Mouse (Mus musculus) frontal cortex, postnatal 14 days (tissue): ENCODE measurements around the gene Kif7.

ENCODE experiments used
- DNase-seq, 2 experiments: peaks; one replicate each; pipeline ENCODE4 v3.0.0; 2022; ENCODE audit warnings: low spot score in 2 of 2

The Kif7 gene

DNA sequence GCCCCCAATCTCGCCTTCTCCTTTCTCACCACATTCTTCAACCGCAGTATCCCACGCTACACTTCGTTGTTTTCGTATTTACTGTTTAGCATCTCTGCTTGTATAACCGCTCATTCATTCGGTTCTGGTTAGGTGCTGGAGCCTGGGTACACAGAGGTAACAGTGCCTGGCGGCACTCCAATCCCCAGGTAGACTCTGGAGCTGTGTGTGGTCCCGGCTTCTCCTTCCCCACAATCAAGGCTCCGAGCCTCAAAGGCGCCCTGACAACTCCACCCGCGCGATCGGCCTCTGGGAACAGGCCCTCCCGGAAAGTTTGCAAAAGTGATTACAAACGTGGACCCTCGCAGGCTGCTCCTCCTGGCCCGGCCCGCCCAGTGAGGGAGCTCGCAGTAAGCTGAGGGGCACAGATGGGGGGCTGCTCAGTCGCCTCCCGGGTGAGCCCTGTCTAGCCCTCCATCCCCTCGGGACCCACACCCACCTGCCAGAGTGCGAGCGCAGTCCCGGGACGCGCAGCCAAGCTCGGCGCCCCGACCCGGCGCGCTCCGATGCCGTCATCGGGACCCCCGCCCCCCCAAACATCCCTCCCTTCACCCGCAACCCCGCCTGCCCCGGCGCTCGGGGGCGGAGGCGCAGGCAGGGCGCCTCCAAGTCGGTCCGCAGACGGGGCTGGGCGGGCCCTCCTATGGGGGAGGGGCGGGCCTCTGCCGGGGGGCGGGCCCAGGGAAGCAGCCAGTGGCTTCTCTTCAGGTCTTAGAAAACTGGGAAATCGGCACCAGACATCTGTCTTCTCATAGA is at the start of gene Kif7:
TSS of gene Kif7 (minus strand) at position 534 of the 795 bp plus-strand sequence.
- peak in 1 of 2 experiments; percentile 43 for DNase-seq

DNA sequence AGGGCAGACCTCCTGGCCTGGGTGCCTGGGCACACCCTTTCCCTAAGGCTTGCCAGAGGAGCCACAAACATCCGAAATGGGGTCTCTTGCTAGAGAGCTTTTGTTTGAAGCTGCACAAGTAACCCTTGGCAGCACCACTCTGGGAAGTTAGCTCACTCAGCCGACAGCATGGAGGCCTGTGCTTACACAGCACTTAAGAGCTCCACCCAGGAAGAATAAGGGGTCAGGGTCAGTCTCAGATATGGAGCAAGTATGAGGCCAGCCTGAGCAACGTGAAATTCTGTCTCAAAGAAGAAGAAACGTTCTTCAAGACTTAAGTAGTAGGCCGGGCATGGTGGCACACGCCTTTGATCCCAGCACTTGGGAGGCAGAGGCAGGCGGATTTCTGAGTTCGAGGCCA is 46.6 kb upstream of the Kif7 start:
- no peak for DNase-seq

DNA sequence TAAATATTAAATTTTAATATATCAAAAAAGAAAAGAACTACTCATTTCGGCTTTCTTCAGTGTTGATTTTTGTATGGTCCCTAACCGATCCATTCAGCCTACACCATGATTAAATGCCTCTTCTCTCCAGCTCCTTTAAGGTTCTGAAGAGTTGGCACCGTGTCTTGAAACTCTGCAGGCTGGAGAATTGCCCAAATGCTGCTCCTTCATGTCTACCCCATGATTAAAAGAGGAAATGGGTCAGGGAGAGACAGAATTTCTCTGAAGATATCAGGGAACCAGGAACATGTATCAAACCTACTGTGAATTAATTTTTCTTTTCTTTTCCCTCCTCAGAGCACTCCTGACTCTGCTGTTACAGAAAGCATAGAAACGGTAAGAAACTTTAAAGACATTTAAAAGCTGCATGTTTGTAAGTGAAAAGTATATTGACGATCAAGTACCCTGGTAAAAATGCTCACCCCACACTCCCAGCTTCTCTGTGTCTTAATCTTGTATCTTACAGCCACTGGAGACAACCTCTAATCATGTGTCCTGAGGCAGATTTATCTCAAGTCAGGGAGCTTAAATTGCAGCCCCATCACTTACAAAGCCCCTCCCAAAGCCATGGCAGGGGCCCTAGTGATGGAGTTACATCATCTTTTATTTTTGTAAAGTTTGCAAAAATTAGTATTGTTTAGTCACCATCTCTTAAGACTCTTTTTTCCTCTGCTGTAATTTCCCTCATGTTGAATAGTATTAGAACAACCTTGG is 45.8 kb upstream of the Kif7 start:
- no peak for DNase-seq

DNA sequence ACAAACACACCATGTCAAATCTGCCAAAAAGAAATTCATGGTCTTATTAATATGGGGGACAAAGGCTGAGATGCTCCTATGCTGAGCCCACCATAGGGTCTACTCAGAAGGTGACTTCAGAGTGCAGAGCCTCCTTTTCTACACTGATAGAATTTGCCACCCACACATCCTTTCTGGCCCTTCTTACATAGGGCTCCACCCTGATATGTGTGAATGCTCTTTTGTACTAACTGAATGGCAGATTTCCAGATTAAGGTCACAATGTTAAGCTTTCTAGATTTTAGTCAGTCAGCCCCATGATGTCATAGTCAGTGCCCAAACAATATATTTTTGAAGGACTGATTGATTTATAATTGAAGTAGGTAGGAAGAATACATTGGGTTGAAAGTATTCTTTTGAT is 44.2 kb upstream of the Kif7 start:
- DNase-seq, result no peak

DNA sequence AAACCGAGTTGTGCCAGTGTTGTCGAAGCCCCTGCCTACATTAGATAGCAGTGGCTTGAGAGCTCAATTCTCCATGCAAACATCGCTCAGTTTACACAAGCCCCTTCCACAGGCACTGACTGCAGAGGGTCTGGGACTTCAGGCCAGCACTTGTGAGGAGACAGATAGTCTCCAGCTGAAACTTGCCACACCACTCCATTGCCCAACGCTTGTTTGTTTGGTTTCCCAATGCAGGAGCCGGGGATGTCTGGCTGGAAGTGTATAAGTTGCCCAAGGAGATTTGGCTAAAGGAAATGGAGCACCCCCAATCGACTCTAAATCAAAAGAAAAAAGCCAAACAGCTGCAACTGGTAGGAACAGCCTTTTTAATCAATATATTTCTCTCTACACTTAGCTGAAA is 42.7 kb upstream of the Kif7 start:
- no peak for DNase-seq

DNA sequence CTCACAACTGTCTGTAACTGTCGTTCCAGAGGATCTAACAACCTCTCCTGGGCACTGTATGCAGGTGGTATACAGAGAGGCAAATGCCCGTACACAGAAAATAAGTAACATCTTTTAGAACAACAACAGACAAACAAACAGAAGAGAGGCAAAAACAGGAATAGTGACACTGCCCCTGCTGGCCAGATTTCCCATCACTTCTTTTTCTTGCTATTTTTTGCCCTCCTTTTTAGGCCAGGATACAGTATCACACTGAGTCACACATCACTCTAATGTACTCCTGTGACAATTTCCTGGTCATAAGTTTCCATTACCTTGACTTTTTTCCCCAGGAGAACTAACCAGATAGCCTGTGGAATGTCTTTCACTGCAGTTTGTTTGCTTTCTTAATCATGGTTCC is 40.8 kb upstream of the Kif7 start:
- DNase-seq, result no peak

DNA sequence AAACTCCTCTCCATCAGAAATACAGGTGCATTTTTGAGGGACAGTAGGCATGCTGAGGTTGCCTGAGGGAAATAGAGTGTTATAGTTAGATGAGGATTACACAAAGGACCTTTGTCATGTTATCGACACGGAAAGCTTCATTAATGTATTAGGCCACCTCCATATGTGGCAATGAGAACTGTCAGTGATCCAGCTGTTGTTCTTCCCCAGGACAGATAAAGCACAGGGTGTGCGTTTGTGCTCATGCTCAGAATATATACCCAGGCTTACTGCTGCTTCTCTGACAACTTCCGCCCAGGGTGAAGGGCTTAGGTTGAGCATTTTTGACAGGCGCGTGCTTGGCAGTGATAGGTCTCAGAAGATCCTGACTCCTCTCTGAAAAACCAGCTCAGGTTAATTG is 34.0 kb upstream of the Kif7 start:
- DNase-seq, result no peak

DNA sequence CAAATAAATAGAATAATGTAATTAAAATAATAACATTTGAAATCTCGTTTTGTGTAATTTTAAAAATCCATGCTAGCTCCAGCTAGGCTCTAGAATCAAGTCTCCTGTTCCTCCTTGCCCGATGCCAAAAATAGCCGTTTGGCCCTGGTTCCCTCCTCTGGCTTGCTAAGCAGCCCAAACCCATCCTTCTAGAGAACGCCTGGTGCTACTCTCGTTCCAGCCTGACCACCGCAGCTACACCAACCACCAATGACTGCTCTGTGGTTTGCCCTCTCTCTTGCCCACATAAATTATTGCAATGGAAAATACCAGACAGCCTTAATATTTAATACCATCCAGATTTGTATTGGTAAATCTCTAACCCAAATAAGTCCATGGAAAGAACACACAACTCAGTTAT is 32.1 kb upstream of the Kif7 start:
- no peak for DNase-seq

DNA sequence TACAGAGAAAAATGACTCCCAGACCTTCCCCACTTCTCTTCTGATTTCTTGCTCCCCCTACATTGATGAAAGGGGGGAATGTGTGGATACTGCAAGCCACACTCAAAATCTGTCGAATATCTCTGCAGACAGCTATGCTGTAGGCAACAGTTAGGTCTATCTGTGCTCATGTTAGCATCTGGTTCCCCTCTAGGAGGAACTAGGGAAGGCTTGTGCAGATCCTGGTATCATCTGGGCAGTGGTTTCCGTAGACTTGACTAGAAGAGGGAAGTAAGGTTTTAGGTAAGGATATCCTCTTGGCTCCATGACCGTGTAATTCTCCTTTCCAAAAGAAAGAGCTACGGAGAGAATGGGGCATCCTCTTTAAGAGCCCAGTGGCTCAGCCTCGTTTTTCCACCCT is 29.1 kb upstream of the Kif7 start:
- DNase-seq, result no peak

DNA sequence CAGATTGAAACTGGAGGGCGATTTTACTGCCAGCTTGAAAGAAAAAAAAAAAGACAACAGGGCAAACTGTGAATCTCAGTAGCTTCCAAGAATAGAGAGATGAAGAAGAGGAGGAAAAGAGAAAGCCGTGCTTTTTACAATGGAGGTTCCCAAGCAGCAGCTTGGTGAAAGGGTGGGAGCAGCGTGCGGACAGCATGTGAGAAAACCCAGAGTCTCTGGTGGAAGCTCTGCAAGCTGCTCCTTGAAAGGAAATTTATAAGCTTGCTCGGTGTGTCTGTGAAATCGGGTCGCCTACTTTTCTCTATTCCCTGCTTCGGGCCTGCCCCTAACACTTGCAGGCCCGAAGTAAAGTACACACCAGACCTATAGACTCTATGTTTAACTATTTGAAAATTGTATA is 28.5 kb upstream of the Kif7 start:
- no peak for DNase-seq

DNA sequence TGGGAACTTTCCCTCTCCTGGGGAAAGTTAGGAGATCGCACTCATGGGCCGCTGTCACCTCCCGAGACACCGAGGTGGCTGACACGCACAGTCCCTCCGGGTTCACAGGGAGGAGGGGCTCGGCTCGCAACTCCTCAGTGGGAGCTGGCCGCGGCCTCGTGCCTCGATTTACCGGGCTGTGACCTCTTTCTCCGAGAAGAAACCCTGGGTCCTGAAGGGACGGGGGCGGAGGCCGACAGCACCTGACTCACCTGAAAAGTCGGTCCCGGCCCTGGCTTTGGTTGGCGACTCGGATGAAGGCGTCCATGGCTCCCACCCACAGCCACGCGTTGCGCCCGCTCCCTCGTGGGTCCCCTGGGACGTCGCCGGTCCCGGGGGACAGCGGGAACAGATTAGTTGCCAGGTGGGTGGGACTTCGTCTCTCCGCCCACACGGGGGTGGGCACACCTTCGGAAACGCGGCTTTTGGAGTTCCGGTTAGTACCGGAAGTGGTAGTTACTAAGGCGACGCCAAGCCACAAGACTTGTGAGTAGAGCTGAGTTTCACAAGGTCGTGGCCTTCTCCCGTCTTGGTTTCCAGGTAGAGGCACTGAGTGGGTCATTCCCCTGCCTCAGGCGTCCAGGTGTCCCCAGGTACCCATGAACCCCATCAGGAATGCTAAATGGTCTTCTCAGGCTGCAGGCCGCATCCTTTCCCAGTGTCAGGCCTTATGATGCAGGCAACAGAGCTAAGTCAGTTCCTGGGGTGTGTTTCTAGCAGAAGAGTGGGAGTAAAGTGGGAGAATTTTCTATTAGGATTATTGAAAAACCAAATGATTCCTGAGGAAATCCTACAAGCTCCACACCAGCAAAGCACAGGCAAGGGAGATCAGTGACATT is 27.4 kb upstream of the Kif7 start, which contains the start of the genes Pex11a and Wdr93:
TSS of gene Pex11a (minus strand) at position 473 of the 878 bp plus-strand sequence.
TSS of gene Wdr93 (plus strand) at position 505 of the 878 bp plus-strand sequence.
- DNase-seq, result peak; percentile 56 to 60

DNA sequence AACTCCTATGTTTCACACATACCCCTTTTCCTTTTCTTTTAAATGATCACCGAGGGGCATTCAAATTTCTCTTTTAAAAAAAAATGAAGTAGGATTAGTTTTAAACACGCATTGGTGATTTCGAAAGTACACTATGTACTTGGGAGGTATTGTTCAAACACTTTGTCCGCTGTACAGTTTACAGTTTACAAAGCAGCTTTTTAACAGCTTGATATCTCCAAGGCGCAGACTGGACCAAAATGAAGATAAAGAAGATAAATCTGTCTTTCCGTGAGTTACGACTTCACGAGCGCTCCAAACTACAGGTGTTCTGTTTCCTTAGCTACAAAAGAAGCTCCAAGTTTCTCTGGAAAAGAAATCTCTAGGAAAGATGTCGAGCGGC is 26.7 kb upstream of the Kif7 start:
- DNase-seq, result no peak

DNA sequence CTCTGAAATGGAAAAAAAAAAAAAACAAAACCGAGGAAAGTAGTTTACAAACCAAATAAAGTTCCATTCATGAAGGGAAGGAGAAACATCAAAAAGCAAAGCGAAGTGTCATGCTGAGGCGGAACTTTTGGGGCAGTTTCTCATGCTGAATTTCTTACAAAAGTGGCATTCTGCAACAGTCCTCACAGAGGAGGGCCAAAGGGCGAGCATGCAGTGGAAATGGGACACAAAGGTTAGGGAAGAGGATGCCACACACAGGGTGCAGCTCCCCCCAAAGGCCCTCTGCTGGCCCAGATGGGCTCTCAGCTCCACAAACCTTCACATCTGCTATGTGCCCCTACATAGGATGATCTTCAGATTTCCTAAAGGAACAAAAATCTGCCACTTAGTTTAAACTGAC is 24.8 kb upstream of the Kif7 start:
- DNase-seq, result no peak

DNA sequence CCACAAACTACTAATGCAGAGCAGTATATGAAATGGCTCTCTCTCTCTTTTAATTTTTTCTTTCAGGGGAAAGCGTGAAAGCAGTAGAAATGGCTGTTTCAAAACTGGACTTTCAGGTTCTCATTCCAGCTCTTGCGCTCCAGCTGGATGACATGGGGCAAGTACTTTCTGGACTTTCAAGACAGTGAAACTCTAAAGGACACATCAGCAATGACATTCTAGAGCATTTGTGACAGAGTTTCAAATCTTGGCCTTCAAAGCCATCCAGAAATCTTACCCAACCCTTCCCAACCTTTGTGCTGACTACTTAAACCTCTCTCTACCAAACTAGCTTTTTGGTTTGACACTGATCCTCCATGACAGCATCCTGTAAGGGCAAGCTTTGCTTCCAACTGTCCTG is 23.4 kb upstream of the Kif7 start:
- no peak for DNase-seq

DNA sequence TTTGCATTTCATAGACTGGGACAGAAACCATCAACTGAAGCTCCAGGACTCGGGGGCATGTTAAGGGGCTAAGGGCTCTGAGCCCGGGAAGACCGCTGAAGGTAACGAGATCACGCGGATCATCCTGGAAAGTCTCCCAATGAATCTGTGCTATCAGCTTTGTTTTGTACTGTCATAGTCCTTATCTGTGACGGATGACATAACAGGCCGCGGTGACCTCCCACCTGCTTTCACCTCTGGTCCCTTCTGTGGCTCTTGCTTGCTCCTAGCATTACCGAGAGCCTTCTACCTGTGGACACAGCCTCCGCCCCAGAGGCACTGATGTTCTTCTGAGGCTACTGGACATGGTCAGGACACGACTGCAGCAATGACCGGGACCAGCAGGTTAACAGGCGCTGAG is 21.0 kb upstream of the Kif7 start:
- no peak for DNase-seq

DNA sequence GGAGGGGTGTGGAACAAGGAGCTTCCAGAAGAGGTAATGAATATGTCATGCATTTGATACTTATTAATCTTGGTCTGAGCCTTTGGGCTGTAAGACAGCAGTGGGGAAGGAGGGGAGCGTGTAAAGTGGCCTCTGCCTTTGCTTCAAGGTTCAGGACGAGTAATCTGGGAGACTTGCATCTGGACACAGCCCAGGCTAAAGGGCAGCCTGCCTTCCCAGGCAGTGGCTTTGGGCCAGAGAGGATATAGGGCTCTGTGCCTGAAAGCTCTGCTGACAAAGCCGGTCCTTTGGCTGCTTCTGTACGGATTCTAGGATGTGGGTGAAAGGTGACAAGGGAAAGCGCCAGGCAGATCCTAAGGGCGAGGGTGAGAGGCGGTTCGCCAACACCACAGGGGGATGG is 19.0 kb upstream of the Kif7 start:
- DNase-seq, result no peak

DNA sequence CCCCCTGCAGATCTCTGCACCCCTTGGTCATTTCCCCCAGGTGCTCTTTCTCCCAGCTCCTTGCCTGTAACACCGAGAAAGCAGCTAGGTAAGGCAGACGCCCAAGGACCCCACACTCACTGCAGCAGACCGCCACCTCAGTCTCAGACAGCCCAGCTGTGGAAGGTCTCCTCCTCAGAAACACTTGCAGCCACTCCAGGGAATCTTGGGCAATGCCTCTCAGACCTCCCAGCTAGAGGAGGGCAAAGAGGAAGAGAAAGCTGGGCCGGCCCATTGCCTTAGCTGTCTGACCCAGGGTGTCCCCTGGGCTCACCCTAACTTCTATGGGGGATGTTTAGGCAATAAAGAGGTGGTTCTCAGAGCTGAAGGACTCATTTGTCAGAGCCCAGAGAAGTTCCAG is 17.1 kb upstream of the Kif7 start, which contains the start of gene Plin1:
TSS of gene Plin1 (minus strand) at position 282 of the 400 bp plus-strand sequence.
- no peak for DNase-seq

DNA sequence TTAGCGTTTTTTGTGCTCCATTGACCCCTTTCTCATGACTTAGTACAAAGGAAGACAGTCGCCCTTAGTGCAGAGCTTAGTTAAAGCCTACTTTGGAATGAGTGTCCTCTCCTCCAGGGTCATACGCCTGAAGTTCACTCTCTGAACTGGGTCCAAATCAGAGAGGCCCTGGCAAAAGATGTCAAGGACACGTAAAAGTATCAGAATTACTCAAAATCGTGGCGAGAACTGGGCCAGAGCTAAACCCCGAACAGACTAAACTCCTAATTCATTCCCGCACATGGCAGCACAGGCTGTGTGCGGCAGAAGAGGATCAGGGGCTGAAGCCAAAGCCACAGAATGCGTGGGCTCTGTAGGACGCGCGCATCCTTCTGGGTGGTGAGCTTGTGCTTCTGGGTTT is 15.9 kb upstream of the Kif7 start:
- no peak for DNase-seq

DNA sequence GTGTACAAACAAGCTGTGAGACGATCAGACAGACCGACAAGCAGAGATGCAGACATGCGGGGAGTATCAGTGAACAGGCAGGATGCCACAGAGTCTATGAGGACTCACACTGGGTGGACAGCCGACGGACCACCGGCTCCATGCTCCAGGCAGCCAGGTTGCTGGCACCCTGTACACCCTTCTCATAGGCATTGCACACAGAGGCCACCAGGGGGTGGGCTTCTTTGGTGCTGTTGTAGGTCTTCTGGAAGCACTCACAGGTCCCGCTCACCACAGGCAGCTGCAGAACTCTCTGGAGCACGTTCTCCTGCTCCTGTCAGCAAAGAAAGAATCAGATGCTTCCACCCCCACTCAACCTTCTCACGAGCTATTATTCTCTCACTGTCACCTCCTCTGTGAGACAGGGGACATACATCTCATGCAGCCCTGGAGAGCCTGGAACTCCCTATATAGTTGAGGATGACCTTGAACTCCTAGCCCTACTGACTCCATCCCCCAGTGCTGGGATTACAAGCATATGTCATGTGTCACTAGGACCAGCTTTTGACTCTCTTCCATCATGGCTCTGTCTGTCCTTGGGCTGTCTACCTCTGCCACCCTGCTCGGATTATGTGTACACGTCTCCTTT is 14.3 kb upstream of the Kif7 start:
- no peak for DNase-seq

DNA sequence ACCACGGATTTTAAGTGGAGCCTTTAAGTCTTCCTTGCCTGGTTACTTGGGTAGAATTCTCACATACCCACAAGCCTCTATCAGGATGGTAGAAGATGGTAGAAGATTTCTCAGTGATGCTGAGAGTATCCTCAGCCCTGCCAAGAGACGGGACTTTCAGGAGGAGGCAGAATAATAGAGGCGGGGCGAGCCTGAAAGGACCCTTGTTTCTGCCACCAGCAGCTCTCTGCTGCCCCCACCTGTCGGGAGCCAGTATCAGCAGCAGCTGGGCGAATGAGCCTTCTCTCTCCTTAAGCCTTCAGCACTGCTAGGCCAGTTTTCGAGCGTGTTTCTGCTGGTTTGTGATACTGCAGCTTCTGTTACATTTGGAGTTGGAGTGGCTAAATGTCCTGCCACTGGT is 13.6 kb upstream of the Kif7 start:
- peak in 1 of 2 experiments; percentile 63 for DNase-seq

DNA sequence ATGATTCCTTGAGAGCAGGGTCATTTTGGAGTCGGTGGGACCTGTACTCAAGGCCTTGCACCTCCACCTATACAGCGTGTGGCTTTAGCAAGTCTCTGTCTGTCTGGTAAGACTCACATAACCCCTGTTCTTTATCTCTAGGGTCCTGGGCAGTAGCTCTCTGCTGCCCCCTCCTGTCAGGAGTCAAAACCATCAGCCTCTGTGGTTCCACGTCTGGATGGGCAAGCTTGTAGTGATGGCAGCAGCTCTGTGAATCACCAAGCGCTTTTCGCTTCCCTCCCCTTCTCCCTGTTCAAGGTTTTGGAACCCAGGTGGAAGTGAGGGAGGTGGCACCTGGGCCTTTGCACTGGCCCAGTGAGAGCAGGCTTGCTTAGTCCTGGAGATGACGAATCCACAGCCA is 12.7 kb upstream of the Kif7 start:
- peak in 1 of 2 experiments; percentile 53 for DNase-seq

DNA sequence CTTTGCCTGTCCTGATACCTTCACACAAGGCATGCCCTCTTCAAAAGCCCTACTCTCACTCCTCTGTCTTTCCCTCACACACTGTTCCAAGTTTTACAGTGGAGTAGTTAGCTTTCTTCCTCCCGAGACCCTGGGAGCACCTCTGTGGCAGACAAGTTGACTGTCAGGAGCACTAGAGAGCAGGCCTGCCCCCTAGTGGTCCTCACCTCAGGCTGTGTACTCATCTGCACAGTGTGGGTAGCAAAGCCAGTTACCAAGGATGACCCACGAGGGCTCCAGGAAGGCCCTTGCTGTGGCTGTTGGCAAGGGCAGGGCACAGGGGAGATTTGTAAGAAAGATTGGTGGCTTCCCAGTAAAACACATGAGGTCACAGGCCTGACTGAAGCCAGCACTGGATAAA is 11.6 kb upstream of the Kif7 start:
- no peak for DNase-seq
